Mouse (Mus musculus): ENCODE measurements around the gene Mybph. TPM values are rescaled to one million over a fixed set of nuclear protein-coding genes. Genes with fewer than 3 reads are reported as not detected.
A peak's percentile ranks its signal among the peaks of the same experiment; 100 is the strongest.

Mybph gene
- polyA plus RNA-seq, 1 experiment, result 0.89 TPM

DNA sequence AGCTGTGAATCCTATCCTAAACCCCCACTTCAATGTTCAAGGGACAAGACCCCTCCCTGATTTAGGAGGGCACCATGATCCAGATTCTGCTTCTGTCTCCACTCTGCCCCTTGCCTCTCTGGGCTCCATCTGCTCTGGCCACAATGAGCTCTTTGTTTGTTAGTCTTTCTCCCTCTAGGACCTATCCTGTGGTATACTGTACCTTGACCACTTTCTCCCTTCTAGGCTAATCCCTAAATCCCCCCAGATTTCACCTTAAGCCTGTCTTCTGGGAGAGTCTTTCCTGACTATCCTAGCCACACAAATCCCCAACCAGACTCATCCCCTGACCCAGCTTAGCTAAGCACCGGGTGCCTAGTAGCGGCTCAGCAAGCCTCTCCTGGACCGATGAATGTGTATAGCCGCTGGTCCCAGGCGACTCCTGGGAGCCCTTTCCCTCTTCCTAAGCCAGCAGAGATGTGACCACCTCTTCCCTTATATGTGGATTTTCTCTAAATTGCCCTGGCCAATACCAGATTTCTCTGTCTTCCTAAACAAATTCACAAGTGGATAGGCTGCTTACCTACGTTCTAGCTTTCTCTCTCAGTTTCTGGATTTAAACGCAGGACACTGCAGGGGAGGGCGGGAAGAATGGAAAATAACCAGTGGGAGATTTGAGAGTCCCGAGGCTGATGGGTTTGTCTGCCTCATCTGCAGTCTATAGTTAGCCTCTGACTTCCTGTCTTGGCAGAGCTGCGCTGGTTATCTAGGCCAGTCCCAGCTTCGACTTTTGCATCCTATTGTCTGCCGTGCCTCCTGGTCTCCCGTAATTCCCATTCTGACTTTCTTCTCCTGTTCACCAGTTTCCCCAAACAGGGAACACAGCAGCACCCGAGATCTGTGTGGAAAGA is 25.6 kb upstream of the Mybph start:
- H3K36me3 ChIP-seq (ENCODE audit: control insufficient read depth, insufficient read depth, low read length), result no peaks in the 10 kb centered on the region
- H3K4me3 ChIP-seq (ENCODE audit: insufficient read depth, low read depth, low read length), result no peak overlapping the region
- H3K27ac ChIP-seq (ENCODE audit: insufficient read depth, low read depth, low read length), result no peak overlapping the region
- no peak for TF ChIP-seq CTCF (conservative IDR thresholded peaks at IDR 0.05; ENCODE audit: insufficient read depth, insufficient read length, low read depth, low read length)
- TF ChIP-seq POLR2A (IDR thresholded peaks at IDR 0.05; ENCODE audit: low read depth, low read length), result no peak
- H3K4me1 ChIP-seq (ENCODE audit: control insufficient read depth, insufficient read depth, low read length), result no peaks in the 10 kb centered on the region
- WGBS, result 63% methylated on average over 14 of the region's 14 CpGs
- no peaks in the 10 kb centered on the region for H3K27me3 ChIP-seq (replicated peaks; ENCODE audit: control insufficient read depth, insufficient read depth, low read length)
- peak; percentile 6 for DNase-seq

DNA sequence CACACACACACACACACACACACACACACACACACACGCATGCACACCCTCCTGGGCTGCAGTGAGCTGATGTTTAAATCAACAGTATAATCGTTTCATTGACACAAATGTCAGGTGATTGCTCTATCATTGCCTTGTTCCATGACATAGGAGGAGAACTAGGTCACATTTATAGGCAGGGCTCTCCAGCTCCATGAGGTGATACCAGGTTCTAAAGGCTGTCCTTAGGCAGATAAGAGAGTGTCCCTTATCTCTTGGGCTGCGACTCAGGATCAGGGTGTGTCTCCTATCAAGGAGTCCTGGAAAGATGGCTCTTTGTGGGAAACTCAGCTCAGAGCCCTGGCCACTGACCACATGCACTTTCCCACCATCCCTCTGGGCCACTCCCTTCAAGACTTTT is 24.7 kb upstream of the Mybph start:
- H3K27ac ChIP-seq (ENCODE audit: insufficient read depth, low read depth, low read length), result no peak overlapping the region

DNA sequence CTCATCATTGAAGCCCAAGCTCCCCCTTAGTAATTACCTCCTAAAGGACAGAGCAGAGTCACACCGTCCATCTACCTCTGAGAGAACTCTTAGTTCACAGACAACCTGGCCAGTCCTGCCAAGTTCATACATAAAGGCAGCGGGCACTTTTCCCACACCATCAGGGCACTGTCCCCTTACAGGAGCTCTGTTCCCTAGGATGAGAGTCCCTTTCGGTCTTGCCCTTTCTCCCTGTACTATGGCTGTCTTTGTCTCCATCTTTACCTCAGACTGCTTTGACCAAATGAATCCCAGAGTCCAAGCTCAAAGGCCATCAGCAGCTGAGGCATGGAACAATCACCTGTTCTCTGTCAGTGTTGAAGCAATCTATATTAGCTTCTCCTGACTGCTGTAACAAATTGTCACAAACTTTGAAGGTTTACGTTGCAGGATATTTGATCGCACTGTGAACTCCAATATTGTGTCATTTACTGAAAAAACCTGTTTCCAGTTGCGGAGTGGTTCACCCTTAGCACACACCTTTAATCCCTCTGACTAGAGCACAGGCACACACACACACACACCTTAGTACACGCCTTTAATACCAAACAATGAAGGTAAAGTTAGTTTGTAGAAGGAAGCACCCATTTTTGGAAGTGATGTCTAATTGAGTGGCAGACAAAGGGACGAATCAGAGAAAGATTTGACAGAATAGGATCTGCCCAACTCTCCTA is 24.1 kb upstream of the Mybph start:
- Histone ChIP-seq H3K4me1 (ENCODE audit: control insufficient read depth, insufficient read depth, low read length) (no peaks in the 10 kb centered on the region), H3K4me3 (ENCODE audit: insufficient read depth, low read depth, low read length) (no peak overlapping the region), H3K36me3 (ENCODE audit: control insufficient read depth, insufficient read depth, low read length) (no peaks in the 10 kb centered on the region), H3K27me3 (replicated peaks; ENCODE audit: control insufficient read depth, insufficient read depth, low read length) (no peaks in the 10 kb centered on the region), H3K27ac (ENCODE audit: insufficient read depth, low read depth, low read length) (no peak overlapping the region)
- TF ChIP-seq CTCF (conservative IDR thresholded peaks at IDR 0.05; ENCODE audit: insufficient read depth, insufficient read length, low read depth, low read length), result no peak
- DNase-seq, result no peak
- WGBS, result 96% methylated on average over 8 of the region's 8 CpGs

More for the DNA sequence above, 24.7 kb upstream of the Mybph start:
- H3K27me3 ChIP-seq (replicated peaks; ENCODE audit: control insufficient read depth, insufficient read depth, low read length), result no peaks in the 10 kb centered on the region
- no peak for DNase-seq
- H3K4me1 ChIP-seq (ENCODE audit: control insufficient read depth, insufficient read depth, low read length), result no peaks in the 10 kb centered on the region
- no peaks in the 10 kb centered on the region for H3K36me3 ChIP-seq (ENCODE audit: control insufficient read depth, insufficient read depth, low read length)
- H3K4me3 ChIP-seq (ENCODE audit: insufficient read depth, low read depth, low read length), result no peak overlapping the region
- 91% methylated on average over 3 of the region's 3 CpGs for WGBS
- no peak for TF ChIP-seq CTCF (conservative IDR thresholded peaks at IDR 0.05; ENCODE audit: insufficient read depth, insufficient read length, low read depth, low read length)
- TF ChIP-seq POLR2A (IDR thresholded peaks at IDR 0.05; ENCODE audit: low read depth, low read length), result no peak

DNA sequence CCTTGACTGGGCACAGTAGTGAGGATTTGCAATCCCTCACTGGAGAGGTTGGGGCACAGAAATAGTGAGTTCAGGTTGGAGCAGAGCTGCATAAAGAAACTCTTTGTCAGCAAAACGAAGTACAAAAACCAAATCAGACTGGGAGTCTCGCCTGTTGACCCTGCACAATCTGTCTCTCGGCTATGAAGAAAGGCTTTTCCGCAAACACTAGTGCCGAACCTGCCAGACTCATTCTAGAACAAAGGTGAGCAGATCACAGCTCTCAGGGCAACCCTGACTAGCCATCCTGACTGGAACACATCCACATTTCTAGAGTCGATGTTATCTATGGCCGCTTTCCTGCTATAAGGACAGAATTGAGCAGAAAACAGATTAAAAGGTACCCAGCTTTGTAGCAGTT is 20.2 kb upstream of the Mybph start:
- WGBS, result 67% methylated on average over 7 of the region's 7 CpGs
- no peak overlapping the region for H3K4me3 ChIP-seq (ENCODE audit: insufficient read depth, low read depth, low read length)
- no peaks in the 10 kb centered on the region for H3K36me3 ChIP-seq (ENCODE audit: control insufficient read depth, insufficient read depth, low read length)
- H3K27me3 ChIP-seq (replicated peaks; ENCODE audit: control insufficient read depth, insufficient read depth, low read length), result no peaks in the 10 kb centered on the region
- TF ChIP-seq POLR2A (IDR thresholded peaks at IDR 0.05; ENCODE audit: low read depth, low read length) (no peak), CTCF (conservative IDR thresholded peaks at IDR 0.05; ENCODE audit: insufficient read depth, insufficient read length, low read depth, low read length) (no peak)
- DNase-seq, result no peak
- H3K27ac ChIP-seq (ENCODE audit: insufficient read depth, low read depth, low read length), result no peak overlapping the region
- H3K4me1 ChIP-seq (ENCODE audit: control insufficient read depth, insufficient read depth, low read length), result no peaks in the 10 kb centered on the region

DNA sequence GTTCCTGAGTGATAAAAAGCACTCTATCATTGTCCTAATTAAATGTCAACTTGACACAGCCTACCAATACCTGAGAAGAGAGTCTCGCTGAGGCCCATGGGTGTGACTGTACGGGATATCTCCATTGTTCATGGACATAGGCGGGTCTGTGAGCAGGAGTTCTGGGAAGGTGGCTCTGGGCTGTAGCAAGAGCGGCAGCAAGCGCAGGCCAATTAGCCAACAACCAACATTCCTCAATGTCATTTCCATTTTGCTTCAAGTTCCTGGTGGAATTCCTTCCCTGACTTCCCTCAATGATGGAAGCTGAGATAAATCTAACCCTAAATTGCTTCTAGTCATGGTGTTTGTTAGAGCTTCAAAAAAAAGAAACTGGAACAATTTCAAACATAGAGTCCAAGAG is 15.3 kb upstream of the Mybph start:
- WGBS, result 81% methylated on average over 5 of the region's 5 CpGs
- DNase-seq, result no peak

DNA sequence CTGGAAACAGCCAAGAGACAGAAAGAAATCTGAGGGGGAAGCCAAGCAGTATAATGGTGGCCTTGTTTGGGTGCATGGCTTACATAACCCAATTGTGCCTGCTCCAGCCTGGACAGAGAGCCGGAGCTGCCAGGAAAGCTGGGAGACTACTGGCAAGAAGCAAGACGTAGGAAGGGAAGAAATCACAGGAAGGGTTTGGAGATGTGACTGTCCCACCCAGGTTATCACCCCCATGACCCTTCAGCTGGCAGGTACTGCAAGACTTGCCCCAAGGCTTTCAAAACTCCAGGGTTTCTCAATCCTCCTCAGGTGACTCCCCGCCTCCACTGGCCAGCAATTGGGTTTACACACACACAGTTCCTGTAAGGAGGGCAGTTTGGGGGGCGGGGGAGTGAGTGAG is 11.2 kb upstream of the Mybph start, which contains the start of gene Chil1:
Gene Chil1, plus strand, starts transcription at position 152 of the 400 bp plus-strand sequence.
- DNase-seq, result no peak
- no peak within 1 kb of the TSS for H3K4me3 ChIP-seq (ENCODE audit: insufficient read depth, low read depth, low read length)
- 83% methylated on average over 4 of the region's 4 CpGs for WGBS

More for the DNA sequence above, 15.3 kb upstream of the Mybph start:
- no peaks in the 10 kb centered on the region for H3K36me3 ChIP-seq (ENCODE audit: control insufficient read depth, insufficient read depth, low read length)
- H3K4me1 ChIP-seq (ENCODE audit: control insufficient read depth, insufficient read depth, low read length), result no peaks in the 10 kb centered on the region
- no peaks in the 10 kb centered on the region for H3K27me3 ChIP-seq (replicated peaks; ENCODE audit: control insufficient read depth, insufficient read depth, low read length)
- H3K4me3 ChIP-seq (ENCODE audit: insufficient read depth, low read depth, low read length), result no peak overlapping the region
- TF ChIP-seq CTCF (conservative IDR thresholded peaks at IDR 0.05; ENCODE audit: insufficient read depth, insufficient read length, low read depth, low read length) (no peak), POLR2A (IDR thresholded peaks at IDR 0.05; ENCODE audit: low read depth, low read length) (no peak)
- H3K27ac ChIP-seq (ENCODE audit: insufficient read depth, low read depth, low read length), result no peak overlapping the region

DNA sequence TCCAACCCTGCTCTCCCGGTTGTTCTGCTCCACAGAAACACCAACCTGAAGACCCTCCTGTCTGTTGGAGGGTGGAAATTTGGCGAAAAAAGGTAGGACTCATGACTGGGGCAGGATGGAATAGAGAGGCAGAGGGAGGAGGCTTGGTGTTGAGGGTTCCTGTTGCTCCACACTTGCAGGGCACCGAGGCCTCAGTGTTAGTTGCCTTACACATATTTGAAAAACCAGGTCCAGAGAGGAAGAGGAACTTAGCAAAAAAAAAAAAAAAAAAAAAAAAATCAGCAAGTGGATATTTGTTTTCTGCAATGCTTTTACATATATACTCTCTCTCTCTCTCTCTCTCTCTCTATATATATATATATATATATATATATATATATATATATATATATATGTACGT is 9.2 kb upstream of the Mybph start:
- 91% methylated on average over 4 of the region's 4 CpGs for WGBS
- H3K4me1 ChIP-seq (ENCODE audit: control insufficient read depth, insufficient read depth, low read length), result no peaks in the 10 kb centered on the region
- TF ChIP-seq CTCF (conservative IDR thresholded peaks at IDR 0.05; ENCODE audit: insufficient read depth, insufficient read length, low read depth, low read length) (no peak), POLR2A (IDR thresholded peaks at IDR 0.05; ENCODE audit: low read depth, low read length) (no peak)
- H3K27me3 ChIP-seq (replicated peaks; ENCODE audit: control insufficient read depth, insufficient read depth, low read length), result no peaks in the 10 kb centered on the region
- H3K27ac ChIP-seq (ENCODE audit: insufficient read depth, low read depth, low read length), result no peak overlapping the region
- H3K36me3 ChIP-seq (ENCODE audit: control insufficient read depth, insufficient read depth, low read length), result no peaks in the 10 kb centered on the region
- no peak overlapping the region for H3K4me3 ChIP-seq (ENCODE audit: insufficient read depth, low read depth, low read length)
- no peak for DNase-seq

More for the DNA sequence above, 11.2 kb upstream of the Mybph start, which contains the start of gene Chil1:
- Histone ChIP-seq H3K4me1 (ENCODE audit: control insufficient read depth, insufficient read depth, low read length) (no peaks in the 10 kb centered on the region), H3K27ac (ENCODE audit: insufficient read depth, low read depth, low read length) (no peak within 1 kb of the TSS), H3K27me3 (replicated peaks; ENCODE audit: control insufficient read depth, insufficient read depth, low read length) (no peaks in the 10 kb centered on the region), H3K36me3 (ENCODE audit: control insufficient read depth, insufficient read depth, low read length) (no peaks in the 10 kb centered on the region)
- TF ChIP-seq CTCF (conservative IDR thresholded peaks at IDR 0.05; ENCODE audit: insufficient read depth, insufficient read length, low read depth, low read length) (no peak), POLR2A (IDR thresholded peaks at IDR 0.05; ENCODE audit: low read depth, low read length) (no peak)

Measured in kidney, adult 2 months (tissue).